Mouse (Mus musculus) erythroid progenitor cell, adult 5-6 weeks (primary cell): ENCODE measurements around the gene Fignl2. TPM values are rescaled to one million over a fixed set of nuclear protein-coding genes. Genes with fewer than 3 reads are reported as not detected.

Experiments
- ATAC-seq: replicated peaks from 2 replicates; pipeline ENCODE4 v1.8.0; 2016; ENCODE audit warnings: moderate number of reproducible peaks, mild to moderate bottlenecking, moderate TSS enrichment, inconsistent platforms; ENCODE audit not compliant: poor library complexity, low FRiP score, severe bottlenecking
- total RNA-seq, 2 experiments: library from RNA; stranded (forward) in 1 of 2; stranded (reverse) in 1 of 2; fragments of 150-400 nt in 1 of 2; fragments of 186-747, 209-891 nt in 1 of 2; gene quantifications; 2 replicates each; pipeline versions ENCODE4 v1.2.3 to v1.2.4; 2015 to 2017; ENCODE audit warnings: low replicate concordance in 2 of 2

The Fignl2 gene
- total RNA-seq, 2 experiments from 2014 or later, result not detected

DNA sequence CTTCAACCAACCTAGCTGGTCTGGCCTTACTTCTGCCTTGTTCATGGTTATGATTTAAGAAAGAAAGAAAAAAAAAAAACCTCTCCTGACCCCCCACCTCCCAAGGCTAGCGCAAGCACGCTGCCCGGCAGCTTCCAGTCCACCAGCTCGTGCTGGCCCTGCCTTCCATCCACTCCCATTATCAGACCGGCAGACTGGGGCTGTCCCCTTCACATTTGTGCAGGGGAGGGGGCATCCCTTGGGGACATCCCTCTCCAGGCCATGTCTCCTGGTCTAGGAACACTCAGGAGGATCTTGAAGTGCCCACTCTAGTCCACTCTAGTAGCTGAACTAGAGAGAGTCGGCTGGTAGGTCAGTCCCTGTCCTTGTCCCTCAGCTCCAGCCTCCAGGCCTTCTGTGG, 33.8 kb downstream of the Fignl2 start:
- no peak for ATAC-seq

DNA sequence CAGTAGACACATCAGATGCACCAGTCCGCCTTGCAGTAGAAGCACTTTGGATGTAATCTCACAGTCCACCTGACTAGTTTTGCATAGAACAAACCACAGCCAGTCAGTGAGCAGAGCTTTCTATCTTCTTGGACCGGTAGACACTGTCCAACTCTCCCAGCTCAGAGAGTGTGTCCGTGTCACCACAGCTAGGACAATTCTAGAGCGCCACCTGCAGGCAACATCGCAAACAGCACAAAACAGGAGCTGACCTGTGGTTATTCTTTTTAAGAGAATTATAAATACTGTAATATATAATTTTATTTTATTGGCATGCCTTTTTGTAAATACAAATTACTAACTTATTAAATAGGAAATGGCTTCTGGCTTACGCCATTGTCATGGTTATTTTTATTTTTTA, 35.8 kb downstream of the Fignl2 start:
- ATAC-seq, result no peak

DNA sequence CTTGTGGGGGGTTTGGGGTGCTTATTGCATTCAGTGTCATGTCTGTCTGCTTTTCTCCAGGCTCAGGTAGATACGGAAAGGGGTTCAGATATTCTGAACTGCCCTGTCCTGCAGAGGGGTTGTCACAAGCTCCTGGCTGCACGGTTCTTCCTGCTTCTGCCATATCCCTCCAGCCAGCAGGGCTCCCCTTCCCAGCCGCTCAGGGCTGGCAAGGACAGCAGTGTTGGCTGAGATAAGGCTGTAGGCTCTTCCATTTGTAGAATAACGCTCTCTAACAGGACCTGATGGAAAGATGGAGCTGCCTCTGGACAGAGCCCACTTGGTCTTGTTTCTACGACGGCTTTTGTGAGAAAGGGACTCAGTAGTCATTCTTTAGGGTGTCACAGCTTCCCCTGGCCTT, 36.4 kb downstream of the Fignl2 start:
- ATAC-seq, result no peak

DNA sequence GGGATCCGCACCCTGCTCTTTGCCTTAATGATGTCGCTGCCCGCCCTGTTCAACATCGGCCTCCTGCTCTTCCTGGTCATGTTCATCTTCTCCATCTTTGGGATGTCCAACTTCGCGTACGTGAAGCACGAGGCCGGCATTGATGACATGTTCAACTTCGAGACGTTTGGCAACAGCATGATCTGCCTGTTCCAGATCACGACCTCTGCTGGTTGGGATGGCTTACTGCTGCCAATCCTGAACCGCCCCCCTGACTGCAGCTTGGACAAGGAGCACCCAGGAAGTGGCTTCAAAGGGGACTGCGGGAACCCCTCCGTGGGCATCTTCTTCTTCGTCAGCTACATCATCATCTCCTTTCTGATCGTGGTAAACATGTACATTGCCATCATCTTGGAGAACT, 38.7 kb downstream of the Fignl2 start:
- ATAC-seq, result no peak

DNA sequence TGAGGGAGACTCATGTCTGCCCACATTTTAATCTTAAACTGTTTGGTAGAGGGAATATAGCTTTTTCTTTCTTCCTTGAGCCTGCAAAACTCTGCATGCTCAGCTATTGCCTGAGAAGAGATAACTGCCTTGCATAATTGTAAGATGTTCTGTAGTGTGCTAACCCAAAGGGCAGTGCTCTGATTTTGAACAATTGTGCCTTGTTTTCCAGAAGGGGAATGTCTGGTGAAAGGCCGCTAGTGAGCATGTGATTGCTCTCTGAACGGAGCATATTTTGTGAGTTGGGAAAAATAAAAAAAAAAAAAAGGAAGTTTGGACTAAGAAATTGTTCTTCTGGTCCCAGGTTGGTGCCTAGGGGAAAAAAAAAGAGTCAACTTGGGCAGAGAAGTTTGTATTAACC, 49.4 kb downstream of the Fignl2 start:
- no peak for ATAC-seq

DNA sequence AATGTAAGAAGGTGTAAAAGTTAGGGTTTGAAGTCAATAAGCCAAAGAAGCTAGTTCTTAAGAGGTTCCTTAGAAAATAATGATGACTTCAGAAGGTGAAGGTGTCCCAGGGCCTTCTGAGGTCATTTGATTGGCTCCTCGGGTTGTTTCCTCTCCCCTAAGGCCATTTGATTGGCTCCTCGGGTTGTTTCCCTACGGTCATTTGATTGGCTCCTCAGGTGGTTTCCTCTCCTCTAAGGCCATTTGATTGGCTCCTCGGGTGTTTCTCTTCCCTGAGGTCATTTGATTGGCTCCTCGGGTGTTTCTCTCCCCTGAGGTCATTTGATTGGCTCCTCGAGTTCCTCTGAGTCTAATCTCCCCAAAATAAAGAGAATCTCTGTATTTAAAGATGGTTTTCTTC, 67.0 kb downstream of the Fignl2 start:
- no peak for ATAC-seq

DNA sequence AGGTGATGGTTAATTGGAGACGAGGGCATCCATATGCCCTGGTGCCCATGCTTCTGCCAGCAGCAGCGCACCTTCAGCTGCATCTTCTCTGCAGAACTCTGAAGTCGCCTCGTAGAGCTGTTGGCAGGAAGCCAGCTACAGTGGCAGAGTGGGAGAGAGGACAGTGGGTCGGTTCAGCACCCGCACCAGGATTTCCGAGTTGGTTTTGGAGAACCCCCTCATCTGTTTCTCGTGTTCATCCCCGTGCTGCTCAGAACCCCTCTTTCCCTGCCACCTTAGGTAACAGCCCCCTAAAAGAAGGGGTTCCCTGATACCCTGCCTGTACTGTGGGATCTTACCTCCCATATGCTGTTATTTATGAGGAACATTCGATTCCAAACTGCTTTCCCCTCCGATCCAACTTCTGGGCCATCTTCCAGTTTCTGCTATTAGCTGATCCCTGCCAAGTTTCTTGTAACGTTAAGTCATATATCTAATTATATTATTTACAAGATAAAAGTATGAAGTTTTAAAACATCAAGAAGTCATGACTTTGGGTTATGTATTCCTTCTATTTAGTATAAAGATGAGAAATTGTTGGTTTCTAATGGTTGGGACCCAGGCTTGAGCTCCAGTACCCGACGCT, 69.9 kb downstream of the Fignl2 start:
- ATAC-seq, result no peak

DNA sequence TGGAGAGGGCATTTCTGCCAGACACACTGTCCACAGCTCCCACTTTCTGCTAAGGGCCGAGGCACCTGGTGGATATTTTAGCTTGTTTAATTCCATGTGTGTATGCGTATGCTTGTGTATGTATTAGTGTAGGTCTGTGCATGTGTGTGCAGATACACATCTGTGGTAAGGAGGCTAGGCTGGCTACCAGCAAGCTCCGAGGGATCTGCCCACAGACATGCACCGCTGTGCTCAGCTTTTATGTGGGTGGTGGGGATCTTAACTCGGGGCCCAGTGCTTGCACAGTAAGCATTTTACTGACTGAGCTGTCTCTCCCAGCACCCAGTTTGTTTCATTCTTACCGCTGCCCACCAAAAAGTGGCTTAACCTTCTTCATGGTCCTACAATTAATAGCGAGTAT, 71.1 kb downstream of the Fignl2 start:
- ATAC-seq, result no peak

DNA sequence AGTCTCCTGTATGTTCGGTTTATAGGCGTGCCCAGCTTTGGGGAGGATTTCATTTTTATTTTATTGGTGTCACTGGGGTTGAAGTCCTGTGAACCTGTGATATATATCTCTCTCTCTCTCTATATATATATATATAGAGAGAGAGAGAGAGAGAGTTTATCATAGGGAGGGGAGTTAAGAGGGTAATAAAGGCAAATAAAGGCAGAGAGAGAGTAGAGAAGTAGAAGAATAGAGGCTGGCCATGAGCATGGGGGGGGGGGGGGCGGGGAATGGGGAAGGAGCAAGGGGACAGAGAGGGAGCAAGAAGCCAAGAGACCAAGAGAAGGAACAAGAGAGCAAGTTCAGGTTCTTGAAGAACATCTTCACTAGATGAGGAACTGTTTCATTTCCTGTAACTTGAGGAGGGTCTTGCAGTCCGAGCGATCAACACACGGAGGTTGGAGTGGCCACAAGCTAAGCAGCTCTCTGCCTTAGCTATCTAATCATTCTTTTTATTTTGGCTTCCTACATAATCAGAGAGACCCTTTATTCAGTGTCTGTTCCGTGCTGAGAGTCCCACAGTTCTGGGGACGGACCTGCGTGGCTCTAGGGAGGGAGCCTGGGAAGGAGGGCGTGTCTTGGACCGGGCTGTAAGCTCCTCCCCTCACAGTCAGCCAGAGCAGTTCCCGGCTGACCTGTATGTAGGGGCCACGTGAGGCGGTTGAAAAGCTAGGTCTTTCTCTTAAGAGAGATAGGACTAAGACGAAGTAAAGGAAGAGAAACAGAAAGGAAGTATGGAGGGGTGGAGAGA, 71.9 kb downstream of the Fignl2 start:
- 0 out of 2 replicates have a peak, but pooled peaks have one; percentile 49 for ATAC-seq

DNA sequence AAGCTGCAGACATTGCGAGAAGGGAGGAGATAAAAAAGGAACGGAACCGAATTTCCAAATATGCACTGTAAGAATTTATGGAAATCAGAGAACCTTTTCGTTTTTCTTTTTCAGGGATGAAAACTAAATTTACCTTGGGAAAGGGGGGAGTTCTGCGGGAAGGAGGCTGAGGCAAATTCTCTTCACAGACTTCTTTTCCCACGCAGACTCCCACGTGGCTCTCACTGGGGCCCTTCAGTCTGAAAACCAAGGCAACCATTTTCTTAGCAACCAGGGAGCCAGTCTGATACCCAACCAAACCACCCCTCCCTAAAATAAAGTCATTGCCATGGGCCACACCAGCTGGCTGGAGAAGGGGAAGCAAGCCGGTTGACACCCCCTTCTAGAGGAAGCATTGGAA, 72.7 kb downstream of the Fignl2 start:
- no peak for ATAC-seq

DNA sequence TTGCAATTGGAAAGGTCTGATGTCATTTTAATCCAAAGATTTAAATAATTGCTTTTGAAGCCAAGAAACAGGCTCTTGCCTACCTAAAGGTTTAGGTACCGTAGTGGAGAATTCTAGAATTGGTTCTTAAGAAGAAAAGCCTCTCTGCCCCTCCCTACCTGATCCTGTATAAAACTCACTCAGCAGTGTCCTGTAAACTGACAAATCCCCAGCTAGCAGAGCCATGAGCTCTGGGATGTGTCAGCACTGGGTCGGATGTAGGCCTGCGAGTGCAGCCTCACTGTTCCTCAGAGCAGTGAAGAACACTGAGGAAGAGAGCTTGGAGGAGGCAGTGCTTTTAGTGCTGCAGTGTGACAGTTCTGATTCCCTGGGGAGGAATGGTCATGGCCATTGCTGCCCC, 73.8 kb downstream of the Fignl2 start:
- ATAC-seq, result no peak

DNA sequence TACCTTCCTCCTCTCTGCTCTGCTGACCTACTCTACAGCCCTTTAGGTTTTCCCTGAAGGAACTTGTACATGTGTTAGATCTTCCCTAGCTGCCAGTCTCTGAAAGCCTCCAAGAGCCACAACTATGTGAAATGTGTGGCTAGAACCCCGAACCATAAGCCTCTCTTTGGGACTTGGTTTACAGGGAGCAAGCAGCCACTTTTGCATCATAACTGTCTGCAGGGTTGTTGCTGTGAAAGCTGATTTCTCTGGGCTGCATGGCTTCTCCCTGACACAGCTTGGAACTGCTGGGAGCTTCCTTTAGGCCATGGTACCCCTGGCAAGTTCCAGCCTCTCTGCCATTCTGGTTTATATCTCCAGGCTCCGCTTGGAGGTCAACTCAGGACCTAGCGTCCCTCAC, 75.9 kb downstream of the Fignl2 start:
- no peak for ATAC-seq

DNA sequence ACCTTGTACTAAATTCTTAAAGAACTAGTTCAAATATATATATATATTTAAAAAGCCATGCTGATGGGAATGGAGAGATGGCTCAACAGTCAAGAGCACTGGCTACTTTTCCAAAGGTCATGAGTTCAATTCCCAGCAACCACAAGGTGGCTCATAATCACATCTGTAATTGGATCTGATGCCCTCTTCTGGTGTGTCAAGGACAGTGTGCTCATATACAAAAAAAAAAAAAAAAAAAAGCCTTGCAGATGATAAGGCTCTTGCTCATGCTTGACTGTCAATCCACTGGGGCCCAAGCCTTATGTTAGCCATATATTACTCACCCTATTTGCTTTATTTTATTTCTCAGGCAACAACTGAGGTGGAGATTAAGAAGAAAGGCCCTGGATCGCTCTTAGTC, 76.7 kb downstream of the Fignl2 start:
- no peak for ATAC-seq

Other genes starting within 250 kb of the Fignl2 start
- gene Scn8a, start 208.7 kb downstream of the Fignl2 start, total RNA-seq (2015; ENCODE audit: low replicate concordance), result not detected in 2 replicates
- not detected in 2 replicates for gene Scn8a, start 208.7 kb downstream of the Fignl2 start, total RNA-seq (2017; ENCODE audit: low replicate concordance)
- not detected in 2 replicates for gene Gm47841, start 31.2 kb downstream of the Fignl2 start, total RNA-seq (2015; ENCODE audit: low replicate concordance)
- not detected in 2 replicates for gene Gm47841, start 31.2 kb downstream of the Fignl2 start, total RNA-seq (2017; ENCODE audit: low replicate concordance)
- gene Ankrd33, start 37.2 kb upstream of the Fignl2 start, total RNA-seq (2015; ENCODE audit: low replicate concordance), result not detected in 2 replicates
- gene Ankrd33, start 37.2 kb upstream of the Fignl2 start, total RNA-seq (2017; ENCODE audit: low replicate concordance), result not detected in 2 replicates
- 1.1 and 23.1 TPM in 2 replicates for gene Acvrl1, start 50.0 kb upstream of the Fignl2 start, total RNA-seq (2015; ENCODE audit: low replicate concordance)
- 0.08 and 1.3 TPM in 2 replicates for gene Acvrl1, start 50.0 kb upstream of the Fignl2 start, total RNA-seq (2017; ENCODE audit: low replicate concordance)
- gene Acvr1b, start 95.5 kb upstream of the Fignl2 start, total RNA-seq (2015; ENCODE audit: low replicate concordance), result 0.84 and 1.8 TPM in 2 replicates
- gene Acvr1b, start 95.5 kb upstream of the Fignl2 start, total RNA-seq (2017; ENCODE audit: low replicate concordance), result 1.2 and 1.4 TPM in 2 replicates
- not detected in 2 replicates for gene Grasp, start 145.6 kb upstream of the Fignl2 start, total RNA-seq (2015; ENCODE audit: low replicate concordance)
- not detected in 2 replicates for gene Grasp, start 145.6 kb upstream of the Fignl2 start, total RNA-seq (2017; ENCODE audit: low replicate concordance)
- gene Nr4a1, start 175.7 kb upstream of the Fignl2 start, total RNA-seq (2015; ENCODE audit: low replicate concordance), result 2.9 and 5.0 TPM in 2 replicates
- gene Nr4a1, start 175.7 kb upstream of the Fignl2 start, total RNA-seq (2017; ENCODE audit: low replicate concordance), result 1.0 and 9.4 TPM in 2 replicates
- 1.4 TPM in 1 of 2 replicates, not detected in the other for gene Atg101, start 205.7 kb upstream of the Fignl2 start, total RNA-seq (2015; ENCODE audit: low replicate concordance)
- gene Atg101, start 205.7 kb upstream of the Fignl2 start, total RNA-seq (2017; ENCODE audit: low replicate concordance), result 5.8 and 11.4 TPM in 2 replicates
- gene 6030408B16Rik, start 214.6 kb upstream of the Fignl2 start, total RNA-seq (2015; ENCODE audit: low replicate concordance), result not detected in 2 replicates
- not detected in 2 replicates for gene 6030408B16Rik, start 214.6 kb upstream of the Fignl2 start, total RNA-seq (2017; ENCODE audit: low replicate concordance)